Mouse (Mus musculus) cerebellum, adult 11 months (tissue): Measurements from ENCODE around the gene Ssxb5.
"Not testable (repeated sequence)": the region's sequence is repeated elsewhere in the genome, so short reads cannot be mapped to it uniquely, and the experiment has no call there.

Source experiments
- DNase-seq: peaks from one replicate; pipeline ENCODE4 v3.0.0; 2022

The Ssxb5 gene

DNA sequence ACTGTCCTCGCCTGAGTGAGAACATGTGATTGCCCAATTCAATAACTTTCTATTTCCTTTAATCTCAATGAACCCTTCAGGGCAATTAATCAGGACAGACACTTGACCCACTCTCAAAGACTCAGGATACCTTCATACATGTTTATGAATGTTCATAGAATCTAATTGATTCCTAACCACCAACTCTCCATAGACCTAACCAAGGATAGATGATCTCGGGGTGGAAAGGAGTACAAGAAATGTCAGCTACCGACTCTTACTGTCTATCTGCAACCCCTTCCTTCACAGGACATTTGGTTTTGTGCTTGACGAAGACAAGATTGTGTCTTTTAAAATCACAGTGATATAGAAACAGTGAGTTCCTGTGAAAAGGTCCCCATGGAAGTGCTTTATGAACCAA lies at the start of gene Ssxb5:
Gene Ssxb5 (plus strand): TSS at position 301 of the 400 bp plus-strand sequence.
- not testable (repeated sequence) for DNase-seq

GRCm38 (mm10) chrX:8832043-8832442 lies 28.6 kb downstream of the Ssxb5 start:
- peak; percentile 21 for DNase-seq

DNA sequence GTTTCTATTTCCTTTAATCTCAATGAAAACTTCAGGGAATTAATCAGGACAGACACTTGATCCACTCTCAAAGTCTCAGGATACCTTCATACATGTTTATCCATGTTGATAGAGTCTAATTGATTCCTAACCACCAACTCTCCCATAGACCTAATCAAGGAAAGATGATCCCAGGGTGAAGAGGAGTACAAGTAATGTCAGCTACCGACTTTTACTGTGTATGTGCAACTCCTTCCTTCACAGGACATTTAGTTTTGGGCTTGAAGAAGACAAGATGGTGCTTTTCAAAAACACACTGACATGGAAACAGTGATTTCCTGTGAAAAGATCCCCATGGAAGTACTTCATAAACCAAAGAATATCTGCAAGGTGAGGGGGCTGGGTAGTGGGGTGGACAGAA lies 40.2 kb downstream of the Ssxb5 start, which contains the start of gene Gm6592:
Gene Gm6592 (plus strand): TSS at position 301 of the 400 bp plus-strand sequence.
- no peak for DNase-seq

DNA sequence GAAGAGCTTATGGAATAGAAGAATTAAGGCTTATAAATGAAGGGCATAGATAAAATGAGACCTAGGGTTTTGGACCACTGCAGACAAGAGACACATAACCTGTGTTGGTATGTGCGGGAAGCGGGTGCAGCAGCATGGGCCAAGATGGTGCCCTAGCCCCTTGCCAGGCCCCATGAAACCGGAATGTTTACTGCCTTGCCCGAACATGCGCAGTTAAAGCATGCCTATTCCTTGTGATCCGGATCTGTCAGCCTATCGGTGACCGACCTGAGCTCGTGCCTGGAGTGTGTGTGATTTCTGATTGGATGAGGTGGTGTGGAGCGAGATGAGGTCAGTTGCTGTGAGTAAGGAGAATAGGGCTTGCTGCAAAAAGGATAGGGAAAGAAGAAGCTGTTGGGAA lies 49.0 kb downstream of the Ssxb5 start:
- no peak for DNase-seq
